9 mouse cellular contexts compared by ENCODE assay signal in the genomic region with DNA sequence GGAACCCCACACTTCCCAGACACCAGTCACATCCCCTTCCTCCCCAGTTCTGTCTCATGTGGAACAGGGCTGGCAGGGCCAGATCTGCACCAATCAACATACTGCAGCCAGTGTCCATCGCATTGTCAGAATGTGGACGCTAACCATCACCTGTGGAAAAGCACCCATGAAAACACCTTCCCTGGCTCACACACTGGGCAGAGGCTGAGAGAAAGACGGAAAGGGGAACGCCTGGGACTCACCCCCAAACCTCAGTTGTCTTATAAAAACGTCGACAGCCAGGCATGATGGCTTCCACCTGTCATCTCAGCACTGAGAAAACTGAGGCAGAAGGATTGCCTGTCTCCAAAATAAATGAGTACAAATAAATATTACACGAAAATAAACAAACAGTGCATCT. TPM values are rescaled to one million over a fixed set of nuclear protein-coding genes. Genes with fewer than 3 reads are reported as not detected.
DNase-seq lines count a peak whose midpoint lies in the region; ATAC-seq and TF ChIP-seq lines count a peak whose summit lies in the region.
"Had no signal": no experiment of that assay in that cellular context is flagged by ENCODE, and none has a peak within 500 bp of the region (broad histone marks: within the 10 kb centered on the region; RNA-seq: fewer than 3 reads in every experiment).

No protein-coding gene starts in this region.

- ATAC-seq in kidney, embryonic 15.5 days (replicated peaks; ENCODE audit: low FRiP score): peak; percentile 24
- no peak for ATAC-seq in intestine, embryonic 14.5 days (replicated peaks; ENCODE audit: low FRiP score, low TSS enrichment, low read depth)
- no peak; the same call in 1 of the 2 replicates for ATAC-seq in midbrain, postnatal 0 days (ENCODE audit: low FRiP score)

- DNase-seq in kidney, postnatal 10 days: no peak
- DNase-seq in embryonic facial prominence, embryonic 10.5 days (ENCODE audit: low spot score): no peak
- no peak for DNase-seq in intestine, embryonic 14.5 days (ENCODE audit: low spot score)
- no peak for DNase-seq in midbrain, postnatal 0 days (ENCODE audit: low spot score)
- DNase-seq in frontal cortex, adult 2 months (ENCODE audit: extremely low spot score in 1 of 2, low spot score in 1 of 2): no peak
- no peak for DNase-seq in urinary bladder, postnatal 14 days (ENCODE audit: low spot score)
- DNase-seq in adrenal gland, postnatal 36 days: no peak

- 35% methylated on average over 7 of the region's 7 CpGs for WGBS in kidney, embryonic 15.5 days
- WGBS in embryonic facial prominence, embryonic 10.5 days: 60% methylated on average over 7 of the region's 7 CpGs
- 41% methylated on average over 7 of the region's 7 CpGs for WGBS in intestine, embryonic 14.5 days
- 58% methylated on average over 7 of the region's 7 CpGs for WGBS in midbrain, postnatal 0 days

- H3K9ac ChIP-seq in kidney, embryonic 15.5 days: 0 out of 2 replicates have a peak overlapping the region, but pooled peaks have one; percentile 7
- H3K9ac ChIP-seq in intestine, embryonic 14.5 days (ENCODE audit: low read length): no peak overlapping the region
- H3K9ac ChIP-seq in midbrain, postnatal 0 days (replicated peaks; ENCODE audit: low read length, poor library complexity, severe bottlenecking): no peak overlapping the region; the same call in 1 of the 2 replicates

- H3K27me3 ChIP-seq in kidney, embryonic 15.5 days: no peaks in the 10 kb centered on the region
- H3K27me3 ChIP-seq in embryonic facial prominence, embryonic 10.5 days (replicated peaks; ENCODE audit: low read depth, poor library complexity, severe bottlenecking): peaks cover 32% of the 10 kb centered on the region
- no peaks in the 10 kb centered on the region for H3K27me3 ChIP-seq in intestine, embryonic 14.5 days (replicated peaks; ENCODE audit: control insufficient read depth, insufficient read depth, low read length)
- no peaks in the 10 kb centered on the region for H3K27me3 ChIP-seq in midbrain, postnatal 0 days (ENCODE audit: insufficient read depth, low read length)
- H3K27me3 ChIP-seq: Patski had no signal

- TF ChIP-seq CTCF in midbrain, postnatal 0 days (IDR thresholded peaks at IDR 0.05): no peak

- no peaks in the 10 kb centered on the region for H3K9me3 ChIP-seq in kidney, embryonic 15.5 days (replicated peaks)
- no peaks in the 10 kb centered on the region for H3K9me3 ChIP-seq in embryonic facial prominence, embryonic 10.5 days
- no peaks in the 10 kb centered on the region for H3K9me3 ChIP-seq in intestine, embryonic 14.5 days (ENCODE audit: control insufficient read depth, low read length)
- no peaks in the 10 kb centered on the region for H3K9me3 ChIP-seq in midbrain, postnatal 0 days (ENCODE audit: low read length)

- no peak overlapping the region for H3K27ac ChIP-seq in kidney, embryonic 15.5 days
- H3K27ac ChIP-seq in embryonic facial prominence, embryonic 10.5 days (replicated peaks): no peak overlapping the region
- H3K27ac ChIP-seq in intestine, embryonic 14.5 days (ENCODE audit: low read depth): no peak overlapping the region
- no peak overlapping the region for H3K27ac ChIP-seq in midbrain, postnatal 0 days (ENCODE audit: low read depth, low read length)

- no peaks in the 10 kb centered on the region for H3K36me3 ChIP-seq in kidney, embryonic 15.5 days
- no peaks in the 10 kb centered on the region for H3K36me3 ChIP-seq in embryonic facial prominence, embryonic 10.5 days (replicated peaks)
- H3K36me3 ChIP-seq in intestine, embryonic 14.5 days (ENCODE audit: control insufficient read depth, insufficient read depth, low read length): no peaks in the 10 kb centered on the region
- H3K36me3 ChIP-seq in midbrain, postnatal 0 days (ENCODE audit: insufficient read depth, low read length): no peaks in the 10 kb centered on the region

- peaks cover 36% of the 10 kb centered on the region for H3K4me1 ChIP-seq in kidney, embryonic 15.5 days
- peaks cover 47% of the 10 kb centered on the region for H3K4me1 ChIP-seq in embryonic facial prominence, embryonic 10.5 days
- H3K4me1 ChIP-seq in intestine, embryonic 14.5 days (replicated peaks; ENCODE audit: control insufficient read depth, insufficient read depth, low read length): peaks cover 30% of the 10 kb centered on the region
- 0 out of 2 replicates have a peak, but pooled peaks cover 2% of the 10 kb centered on the region for H3K4me1 ChIP-seq in midbrain, postnatal 0 days (ENCODE audit: insufficient read depth, low read length)

- peak overlapping the region; percentile 45 for H3K4me3 ChIP-seq in kidney, embryonic 15.5 days (replicated peaks)
- peak overlapping the region; percentile 55; the same call in 1 of the 2 replicates for H3K4me3 ChIP-seq in embryonic facial prominence, embryonic 10.5 days
- H3K4me3 ChIP-seq in intestine, embryonic 14.5 days (ENCODE audit: low read depth, low read length): peak overlapping the region; percentile 33
- peak overlapping the region; percentile 26; the same call in 1 of the 2 replicates for H3K4me3 ChIP-seq in midbrain, postnatal 0 days (ENCODE audit: low read depth, low read length)

- H3K4me2 ChIP-seq in kidney, embryonic 15.5 days: peak overlapping the region; percentile 69
- H3K4me2 ChIP-seq in intestine, embryonic 14.5 days (ENCODE audit: low read length): peak overlapping the region; percentile 67
- H3K4me2 ChIP-seq in midbrain, postnatal 0 days (ENCODE audit: low read depth, low read length, poor library complexity, severe bottlenecking): peak overlapping the region; percentile 53

RNA-seq across cellular contexts. Expression of gene Dnmt3a, which starts 14.6 kb away (rescaled TPM):
- polyA plus RNA-seq in kidney, embryonic 15.5 days (2015; fragmentation: Nextera tagmentation; extraction: Ambion mirVana): 124 and 132 TPM in 2 replicates
- polyA plus RNA-seq in embryonic facial prominence, embryonic 10.5 days (2016; fragmentation: Nextera tagmentation; extraction: Ambion mirVana): 160 and 179 TPM in 2 replicates
- 63.4 and 69.3 TPM in 2 replicates for polyA plus RNA-seq in intestine, embryonic 14.5 days (2014; fragmentation: Nextera tagmentation; extraction: Ambion mirVana)
- total RNA-seq in midbrain, postnatal 0 days (2014; rRNA removed): 88.5 and 101 TPM in 2 replicates
- polyA plus RNA-seq in midbrain, postnatal 0 days (2015; fragmentation: Nextera tagmentation; extraction: Ambion mirVana): 106 and 130 TPM in 2 replicates
- polyA plus RNA-seq in frontal cortex, adult 2 months (2012; rRNA removed): 42.5 and 44.7 TPM in 2 replicates
- total RNA-seq in adrenal gland, postnatal 36 days (2021): 10 to 100 TPM; 51.6 to 52.4 TPM
